Mouse (Mus musculus) hindbrain, embryonic 15.5 days (tissue): ENCODE measurements at regions not wholly inside any gene's neighbourhood (a gene's known extent, or its start where the extent isn't known, plus 50 kb on each side); places are given as distances from the start of the nearest gene placed in this dataset.
A peak's percentile ranks its signal among the peaks of the same experiment; 100 is the strongest.

ENCODE experiments used
- ATAC-seq: fragments of 200-750 bp; cut with Nextera tagmentation; 2 replicates; pipeline ENCODE4 v1.8.0; 2017; ENCODE audit warnings: low read depth, moderate number of reproducible peaks, moderate TSS enrichment; ENCODE audit not compliant: low FRiP score
- H3K27ac ChIP-seq: fragments of 300-500 bp; sonication (generic); replicated peaks from 2 replicates; pipeline ENCODE4 v1.5.1; 2015; ENCODE audit warnings: mild to moderate bottlenecking, inconsistent platforms
- H3K27me3 ChIP-seq: fragments of 300-500 bp; sonication (generic); 2 replicates; pipeline ENCODE4 v1.6.1; 2015; ENCODE audit warnings: control low read depth, inconsistent platforms
- H3K36me3 ChIP-seq: fragments of 300-500 bp; sonication (generic); 2 replicates; pipeline ENCODE4 v1.6.1; 2015; ENCODE audit warnings: control low read depth, inconsistent platforms
- H3K4me1 ChIP-seq: fragments of 300-500 bp; sonication (generic); replicated peaks from 2 replicates; pipeline ENCODE4 v1.6.1; 2015; ENCODE audit warnings: control low read depth, inconsistent platforms
- H3K4me2 ChIP-seq: fragments of 300-500 bp; sonication (generic); 2 replicates; pipeline ENCODE4 v1.6.1; 2015; ENCODE audit warnings: moderate library complexity, mild to moderate bottlenecking, inconsistent platforms
- H3K4me3 ChIP-seq: fragments of 300-500 bp; sonication (generic); 2 replicates; pipeline ENCODE4 v1.5.1; 2015; ENCODE audit warnings: mild to moderate bottlenecking, inconsistent platforms
- H3K9ac ChIP-seq: fragments of 300-500 bp; sonication (generic); 2 replicates; pipeline ENCODE4 v1.6.1; 2015; ENCODE audit warnings: inconsistent platforms
- H3K9me3 ChIP-seq: fragments of 300-500 bp; sonication (generic); 2 replicates; pipeline ENCODE4 v1.6.1; 2016; ENCODE audit warnings: control low read depth, inconsistent platforms
- WGBS: fragments of 180-500 bp; shearing (Covaris S2); methylation state at CpG from one replicate; pipeline ENCODE4 v1.1.7; 2015; 5-methylcytosine and 5-hydroxymethylcytosine counted together

DNA sequence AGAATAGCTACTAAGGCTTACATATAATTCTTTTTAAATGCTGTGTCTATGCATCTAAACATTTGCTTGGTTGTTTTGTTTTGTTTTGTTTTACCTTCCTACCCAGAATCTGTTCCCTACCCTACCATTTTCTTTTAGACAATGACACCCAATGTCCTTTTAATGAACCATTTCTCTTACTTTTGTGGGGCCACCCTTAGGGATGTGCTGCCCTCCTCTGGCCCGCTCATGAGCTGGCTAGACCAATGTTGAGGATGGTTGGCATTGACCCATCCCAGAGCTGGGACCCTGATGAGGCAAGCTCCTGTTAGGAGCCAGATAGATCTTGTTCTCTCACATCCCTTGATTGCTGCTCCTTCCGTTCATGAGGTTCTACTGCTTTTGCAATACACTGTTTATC, 105.0 kb upstream of the Tyw5 start:
- no peak for ATAC-seq
- 97% methylated on average over 2 of the region's 2 CpGs for WGBS
- H3K4me2 ChIP-seq: no peak overlapping the region
- H3K27ac ChIP-seq: no peak overlapping the region
- no peaks in the 10 kb centered on the region for H3K4me1 ChIP-seq
- no peaks in the 10 kb centered on the region for H3K9me3 ChIP-seq
- H3K4me3 ChIP-seq: no peak overlapping the region
- no peaks in the 10 kb centered on the region for H3K36me3 ChIP-seq
- H3K27me3 ChIP-seq: no peaks in the 10 kb centered on the region
- H3K9ac ChIP-seq: no peak overlapping the region

- H3K9me3 ChIP-seq: no peaks in the 10 kb centered on the region
- no peak overlapping the region for H3K4me3 ChIP-seq
- H3K36me3 ChIP-seq: no peaks in the 10 kb centered on the region
- no peak for ATAC-seq
- no peak overlapping the region for H3K27ac ChIP-seq
- H3K27me3 ChIP-seq: no peaks in the 10 kb centered on the region
- H3K9ac ChIP-seq: no peak overlapping the region
- 76% methylated on average over 3 of the region's 3 CpGs for WGBS
- no peaks in the 10 kb centered on the region for H3K4me1 ChIP-seq
- H3K4me2 ChIP-seq: no peak overlapping the region
Observed at GRCm38 (mm10) chr1:57512516-57512915, 105.6 kb upstream of the Tyw5 start.

GRCm38 (mm10) chr1:57525965-57526364, 119.1 kb upstream of the Tyw5 start:
- Histone ChIP-seq H3K36me3 (no peaks in the 10 kb centered on the region), H3K27me3 (no peaks in the 10 kb centered on the region), H3K9me3 (no peaks in the 10 kb centered on the region), H3K9ac (no peak overlapping the region), H3K4me2 (no peak overlapping the region), H3K4me3 (no peak overlapping the region), H3K4me1 (peaks cover 4% of the 10 kb centered on the region; the same call in 1 of the 2 replicates), H3K27ac (no peak overlapping the region)
- 78% methylated on average over 4 of the region's 4 CpGs for whole genome bisulfite sequencing
- no peak for ATAC-seq

DNA sequence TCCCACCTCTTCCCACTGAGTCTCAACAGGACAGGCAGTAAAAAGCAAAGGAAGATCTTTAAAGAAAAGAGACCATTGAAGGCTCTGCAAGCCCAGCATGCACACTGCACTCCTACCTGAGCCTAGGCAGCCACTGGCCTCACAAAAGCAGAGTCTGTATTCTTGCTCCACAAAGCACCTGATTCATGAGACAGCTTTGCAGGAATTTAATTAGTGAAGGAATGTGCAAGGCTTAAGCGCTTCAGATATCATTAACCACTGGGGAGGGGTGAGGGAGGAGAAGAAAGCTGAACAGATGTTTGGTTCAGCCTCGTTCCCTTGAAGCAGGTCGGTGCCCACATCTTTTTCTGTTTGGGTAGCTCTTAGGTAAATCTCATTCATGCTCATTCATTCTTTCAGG, 121.8 kb upstream of the Tyw5 start:
- no peak overlapping the region for H3K4me2 ChIP-seq
- H3K27me3 ChIP-seq: no peaks in the 10 kb centered on the region
- no peak overlapping the region for H3K4me3 ChIP-seq
- H3K36me3 ChIP-seq: no peaks in the 10 kb centered on the region
- H3K9ac ChIP-seq: no peak overlapping the region
- ATAC-seq: peak; percentile 56; the same call in 1 of the 2 replicates
- WGBS: 29% methylated on average over 3 of the region's 3 CpGs
- H3K27ac ChIP-seq: no peak overlapping the region
- H3K4me1 ChIP-seq: peaks cover 4% of the 10 kb centered on the region; the same call in 1 of the 2 replicates
- H3K9me3 ChIP-seq: no peaks in the 10 kb centered on the region

GRCm38 (mm10) chr1:57529320-57529719, 122.4 kb upstream of the Tyw5 start:
- Histone ChIP-seq H3K36me3 (no peaks in the 10 kb centered on the region), H3K27ac (no peak overlapping the region), H3K9me3 (no peaks in the 10 kb centered on the region), H3K9ac (no peak overlapping the region), H3K4me3 (no peak overlapping the region), H3K4me1 (peaks cover 4% of the 10 kb centered on the region; the same call in 1 of the 2 replicates), H3K4me2 (no peak overlapping the region), H3K27me3 (no peaks in the 10 kb centered on the region)
- WGBS: 67% methylated on average over 2 of the region's 2 CpGs
- ATAC-seq: no peak

- Histone ChIP-seq H3K27ac (no peak overlapping the region), H3K4me3 (no peak overlapping the region), H3K27me3 (no peaks in the 10 kb centered on the region), H3K4me1 (0 out of 2 replicates have a peak, but pooled peaks cover 4% of the 10 kb centered on the region), H3K9me3 (no peaks in the 10 kb centered on the region), H3K4me2 (no peak overlapping the region), H3K9ac (no peak overlapping the region), H3K36me3 (no peaks in the 10 kb centered on the region)
- no peak for ATAC-seq
- WGBS: 56% methylated on average over 5 of the region's 5 CpGs
Observed at GRCm38 (mm10) chr1:57537369-57537768, 130.5 kb upstream of the Tyw5 start.

- Histone ChIP-seq H3K4me2 (no peak overlapping the region), H3K36me3 (no peaks in the 10 kb centered on the region), H3K9ac (no peak overlapping the region), H3K27me3 (no peaks in the 10 kb centered on the region), H3K9me3 (no peaks in the 10 kb centered on the region), H3K27ac (no peak overlapping the region), H3K4me1 (peaks cover 8% of the 10 kb centered on the region), H3K4me3 (no peak overlapping the region)
- ATAC-seq: no peak
- WGBS: 85% methylated on average over 3 of the region's 3 CpGs
Observed at GRCm38 (mm10) chr1:57544684-57545083, 137.8 kb upstream of the Tyw5 start.

GRCm38 (mm10) chr1:57545792-57546685, 139.1 kb upstream of the Tyw5 start:
- Histone ChIP-seq H3K36me3 (no peaks in the 10 kb centered on the region), H3K4me2 (peak overlapping the region; percentile 30), H3K9me3 (no peaks in the 10 kb centered on the region), H3K4me1 (peaks cover 8% of the 10 kb centered on the region), H3K27me3 (no peaks in the 10 kb centered on the region), H3K27ac (peak overlapping the region; percentile 25), H3K4me3 (no peak overlapping the region), H3K9ac (no peak overlapping the region)
- no peak for ATAC-seq
- WGBS: 47% methylated on average over 14 of the region's 14 CpGs

- no peak for ATAC-seq
- Histone ChIP-seq H3K27ac (no peak overlapping the region), H3K27me3 (no peaks in the 10 kb centered on the region), H3K36me3 (no peaks in the 10 kb centered on the region), H3K4me3 (no peak overlapping the region), H3K9ac (no peak overlapping the region), H3K9me3 (no peaks in the 10 kb centered on the region), H3K4me1 (no peaks in the 10 kb centered on the region), H3K4me2 (no peak overlapping the region)
- 89% methylated on average over 2 of the region's 2 CpGs for WGBS
Observed at GRCm38 (mm10) chr1:57561517-57561916, 154.6 kb upstream of the Tyw5 start.

DNA sequence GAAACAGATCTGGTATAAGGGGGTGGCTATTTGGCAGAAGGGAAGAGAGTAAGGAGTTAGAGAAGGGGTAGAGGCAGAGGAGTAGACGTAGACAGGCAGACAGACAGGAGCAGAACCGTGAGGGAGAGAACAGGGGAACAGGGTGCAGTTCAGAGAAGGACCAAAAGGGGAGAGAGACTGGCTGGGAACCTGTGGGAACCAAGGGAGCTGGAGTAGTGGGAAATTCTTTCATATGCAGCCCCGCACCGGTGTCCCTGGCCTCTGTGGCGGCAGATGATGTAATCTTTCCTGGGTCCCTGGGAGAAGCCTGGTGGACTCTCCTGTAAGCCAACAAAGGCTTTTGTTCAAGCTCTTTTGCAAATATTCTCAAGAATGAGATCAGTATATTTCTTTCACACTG, 157.8 kb upstream of the Tyw5 start:
- no peak overlapping the region for H3K4me3 ChIP-seq
- no peak overlapping the region for H3K4me2 ChIP-seq
- no peaks in the 10 kb centered on the region for H3K36me3 ChIP-seq
- no peak overlapping the region for H3K9ac ChIP-seq
- no peak overlapping the region for H3K27ac ChIP-seq
- no peaks in the 10 kb centered on the region for H3K4me1 ChIP-seq
- no peak for ATAC-seq
- 51% methylated on average over 5 of the region's 5 CpGs for WGBS
- H3K9me3 ChIP-seq: 0 out of 2 replicates have a peak, but pooled peaks cover 4% of the 10 kb centered on the region
- H3K27me3 ChIP-seq: no peaks in the 10 kb centered on the region

DNA sequence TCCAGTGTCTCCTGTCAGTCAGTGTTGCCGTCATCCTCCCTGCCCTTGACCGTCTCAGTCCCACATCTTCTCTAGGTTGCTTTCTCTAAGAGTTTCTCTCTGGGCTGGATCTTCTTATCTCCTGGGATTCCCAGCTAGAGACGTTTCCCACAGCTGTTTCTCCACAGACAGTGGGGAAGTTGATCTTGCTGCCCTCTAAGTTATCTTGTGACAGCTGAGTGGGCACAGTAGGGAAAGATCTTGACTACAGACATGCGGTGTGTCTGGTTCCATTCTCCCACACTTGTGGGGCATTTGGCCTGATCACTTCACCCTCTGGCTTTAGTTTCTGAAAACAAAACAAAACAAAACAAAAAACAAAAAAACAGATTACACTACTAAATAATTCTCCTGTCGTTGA, 165.2 kb upstream of the Tyw5 start:
- WGBS: 86% methylated on average over 5 of the region's 5 CpGs
- H3K4me1 ChIP-seq: no peaks in the 10 kb centered on the region

DNA sequence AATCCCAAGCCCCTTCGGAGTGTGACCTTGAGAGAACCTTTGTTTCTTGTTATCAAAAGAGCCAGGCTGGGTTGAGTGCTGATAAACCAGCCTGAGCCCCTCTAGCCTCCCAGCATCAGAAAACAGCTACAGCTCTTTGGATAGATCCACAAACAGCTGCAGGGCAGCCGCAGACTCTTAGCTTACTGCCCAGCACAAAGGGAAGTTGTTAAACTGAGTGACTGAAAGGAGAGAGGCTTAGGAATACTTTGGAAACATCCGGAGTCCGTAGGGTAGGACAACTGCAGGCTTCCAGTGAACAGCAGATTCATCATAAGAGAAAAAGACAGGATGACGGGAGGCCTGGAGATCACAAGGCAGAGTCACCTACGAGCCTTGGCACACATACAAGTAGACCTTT, 166.9 kb upstream of the Tyw5 start:
- 85% methylated on average over 6 of the region's 6 CpGs for WGBS
- Histone ChIP-seq H3K36me3 (no peaks in the 10 kb centered on the region), H3K4me1 (no peaks in the 10 kb centered on the region), H3K4me2 (no peak overlapping the region), H3K27ac (no peak overlapping the region), H3K9me3 (0 out of 2 replicates have a peak, but pooled peaks cover 1% of the 10 kb centered on the region), H3K4me3 (no peak overlapping the region), H3K9ac (no peak overlapping the region), H3K27me3 (no peaks in the 10 kb centered on the region)
- no peak for ATAC-seq

More for the DNA sequence above, 165.2 kb upstream of the Tyw5 start:
- Histone ChIP-seq H3K4me3 (no peak overlapping the region), H3K27me3 (no peaks in the 10 kb centered on the region), H3K36me3 (no peaks in the 10 kb centered on the region), H3K9ac (no peak overlapping the region), H3K27ac (no peak overlapping the region), H3K4me2 (no peak overlapping the region), H3K9me3 (0 out of 2 replicates have a peak, but pooled peaks cover 4% of the 10 kb centered on the region)
- no peak for ATAC-seq
